Mouse (Mus musculus) ES-E14 (cell line): ENCODE measurements around the gene Trp63.

Experiments used
- CHD2 ChIP-seq: IDR thresholded peaks from 2 replicates; pipeline ENCODE4 v1.6.1; 2014; ENCODE audit warnings: mild to moderate bottlenecking, low read depth, low read length, inconsistent platforms
- HCFC1 ChIP-seq: IDR thresholded peaks from 2 replicates; pipeline ENCODE4 v1.6.1; 2012; ENCODE audit warnings: low read length, inconsistent platforms, borderline replicate concordance; ENCODE audit not compliant: insufficient read depth
- MAFK ChIP-seq: IDR thresholded peaks from 2 replicates; pipeline ENCODE4 v1.6.1; 2014; ENCODE audit warnings: mild to moderate bottlenecking, low read depth, low read length, inconsistent platforms; ENCODE audit not compliant: insufficient read depth
- ZC3H11A ChIP-seq: IDR thresholded peaks from 2 replicates; pipeline ENCODE4 v1.6.1; 2012; ENCODE audit warnings: low read depth, mild to moderate bottlenecking, inconsistent platforms, low read length, borderline replicate concordance
- ZNF384 ChIP-seq: IDR thresholded peaks from 2 replicates; pipeline ENCODE4 v1.6.1; 2012; ENCODE audit warnings: low read depth, low read length, inconsistent platforms

DNA sequence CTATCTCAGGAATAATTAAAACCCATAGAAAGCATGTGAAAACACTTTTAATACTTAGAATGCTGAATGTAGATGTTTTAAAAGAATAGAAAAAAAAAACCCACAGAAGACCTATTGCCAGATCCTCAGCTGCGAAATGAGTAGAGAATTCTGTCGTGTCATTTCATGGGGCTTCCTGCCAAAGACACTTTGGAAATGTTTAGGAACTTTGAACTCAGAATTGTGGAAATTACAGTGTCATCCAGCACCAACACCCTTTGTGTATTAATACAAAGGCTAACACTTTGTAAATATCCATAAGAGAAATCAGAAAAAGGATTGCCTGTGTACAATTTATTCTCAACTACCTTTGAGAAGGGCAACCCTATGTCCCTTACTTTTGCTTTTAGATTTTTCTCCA, 216.1 kb downstream of the Trp63 start:
- TF ChIP-seq HCFC1 (no peak), MAFK (no peak), CHD2 (no peak), ZC3H11A (no peak), ZNF384 (no peak)
